Mouse (Mus musculus) liver, postnatal 0 days (tissue): Measurements from ENCODE around the gene 4922502D21Rik. TPM values are rescaled to one million over a fixed set of nuclear protein-coding genes. Genes with fewer than 3 reads are reported as not detected.

ENCODE experiments used
- ATAC-seq: fragments of 200-750 bp; cut with Nextera tagmentation; 2 replicates; pipeline ENCODE4 v1.8.0; 2017; ENCODE audit warnings: mild to moderate bottlenecking, moderate library complexity
- DNase-seq: peaks from one replicate; pipeline ENCODE4 v3.0.0-alpha.2; 2016
- H3K27ac ChIP-seq: fragments of 300-500 bp; sonication (generic); 2 replicates; pipeline ENCODE4 v1.5.1; 2014; ENCODE audit warnings: antibody characterized with exemption, moderate library complexity, mild to moderate bottlenecking, low read depth
- H3K27me3 ChIP-seq: fragments of 300-500 bp; sonication (generic); 2 replicates; pipeline ENCODE4 v1.6.1; 2014; ENCODE audit warnings: low read length, control low read depth, mixed read lengths; ENCODE audit not compliant: insufficient read depth
- H3K36me3 ChIP-seq: fragments of 300-500 bp; sonication (generic); replicated peaks from 2 replicates; pipeline ENCODE4 v1.6.1; 2014; ENCODE audit warnings: mild to moderate bottlenecking, control low read depth, low read length, moderate library complexity, mixed read lengths; ENCODE audit not compliant: insufficient read depth
- H3K4me1 ChIP-seq: fragments of 300-500 bp; sonication (generic); 2 replicates; pipeline ENCODE4 v1.6.1; 2014; ENCODE audit warnings: antibody characterized with exemption, mild to moderate bottlenecking, control low read depth; ENCODE audit not compliant: insufficient read depth
- H3K4me2 ChIP-seq: fragments of 300-500 bp; sonication (generic); 2 replicates; pipeline ENCODE4 v1.6.1; 2014; ENCODE audit warnings: low read depth, mild to moderate bottlenecking, low read length, moderate library complexity, mixed read lengths
- H3K4me3 ChIP-seq: fragments of 300-500 bp; sonication (generic); 2 replicates; pipeline ENCODE4 v1.5.1; 2014; ENCODE audit warnings: low read depth, low read length
- H3K9ac ChIP-seq: fragments of 300-500 bp; sonication (generic); replicated peaks from 2 replicates; pipeline ENCODE4 v1.6.1; 2014; ENCODE audit warnings: mild to moderate bottlenecking, moderate library complexity
- H3K9me3 ChIP-seq: fragments of 300-500 bp; sonication (generic); 2 replicates; pipeline ENCODE4 v1.6.1; 2016; ENCODE audit warnings: mild to moderate bottlenecking, control low read depth, low read length, mixed read lengths
- CTCF ChIP-seq: sonication (generic); IDR thresholded peaks from 2 replicates; pipeline ENCODE4 v1.5.1; 2016; ENCODE audit warnings: antibody characterized with exemption, low read depth
- EP300 ChIP-seq: IDR thresholded peaks from 2 replicates; pipeline ENCODE4 v1.6.1; 2016; ENCODE audit warnings: antibody characterized with exemption, low read depth, mild to moderate bottlenecking
- WGBS: fragments of 180-500 bp; shearing (Covaris S2); extraction: QIAGEN DNeasy Blood & Tissue Kit; methylation state at CpG from one replicate; pipeline ENCODE4 v1.1.7; 2014; ENCODE audit not compliant: insufficient replicate concordance; 5-methylcytosine and 5-hydroxymethylcytosine counted together
- polyA plus RNA-seq: library from polyadenylated mRNA; unstranded; fragments of >200 nt; fragmentation: Nextera tagmentation; extraction: Ambion mirVana; gene quantifications from 2 replicates; pipeline ENCODE4 v1.2.1, GENCODE M21; 2015

The 4922502D21Rik gene
- polyA plus RNA-seq, 1 experiment from 2014 or later: not detected

DNA sequence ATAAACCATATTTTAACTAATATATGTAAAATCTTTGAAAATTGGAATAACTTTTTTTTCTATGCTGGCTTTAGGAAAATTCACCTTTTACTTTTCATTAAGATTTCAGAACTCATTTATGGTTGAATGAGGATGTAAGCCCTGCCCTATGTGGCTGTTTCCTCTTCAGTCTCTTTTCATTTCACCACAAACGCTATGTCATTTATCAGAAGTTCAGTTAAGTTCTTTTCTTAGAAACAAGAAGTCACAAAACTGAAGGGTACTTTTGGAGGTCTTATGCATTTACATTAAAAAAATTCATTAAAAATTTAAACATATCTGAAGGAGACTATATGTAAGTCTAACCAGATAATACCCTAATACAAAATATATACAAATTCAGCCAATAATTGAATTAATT lies 15.9 kb downstream of the 4922502D21Rik start:
- 27% methylated on average over 1 of the region's 1 CpGs for WGBS
- DNase-seq: no peak
- H3K4me3 ChIP-seq: no peak overlapping the region

DNA sequence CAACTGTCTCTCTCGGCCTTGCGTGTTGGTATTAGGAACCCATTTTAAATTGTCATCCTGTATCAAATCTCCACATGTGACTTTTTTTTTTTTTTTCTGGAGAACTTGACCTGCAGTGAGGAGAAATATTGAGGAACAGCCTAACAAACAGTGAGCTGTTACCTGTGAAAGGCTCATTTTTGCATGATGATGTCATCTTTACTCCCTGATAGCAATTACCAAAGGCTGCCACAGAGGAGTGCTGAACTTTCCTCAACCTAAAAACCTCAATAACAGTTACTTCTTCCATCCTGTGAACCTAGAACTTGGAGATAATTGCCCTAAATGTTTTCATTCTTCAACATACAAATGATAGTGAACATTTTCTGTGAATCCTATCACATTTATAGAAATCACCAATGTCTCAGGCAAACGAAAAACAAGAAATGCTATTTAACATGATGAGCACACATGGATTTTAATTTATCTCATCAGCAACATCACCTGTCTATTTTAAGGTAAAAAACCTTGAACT lies 16.9 kb downstream of the 4922502D21Rik start:
- no peak for TF ChIP-seq EP300
- no peak for TF ChIP-seq CTCF
- Histone ChIP-seq H3K4me2 (no peak overlapping the region), H3K27ac (no peak overlapping the region), H3K9ac (no peak overlapping the region), H3K4me3 (no peak overlapping the region), H3K27me3 (no peaks in the 10 kb centered on the region), H3K9me3 (no peaks in the 10 kb centered on the region), H3K4me1 (no peaks in the 10 kb centered on the region), H3K36me3 (no peaks in the 10 kb centered on the region)
- ATAC-seq: no peak
- DNase-seq: no peak
- WGBS: 70% methylated on average over 3 of the region's 3 CpGs

More for the DNA sequence above, 15.9 kb downstream of the 4922502D21Rik start:
- Histone ChIP-seq H3K36me3 (no peaks in the 10 kb centered on the region), H3K4me2 (no peak overlapping the region), H3K4me1 (no peaks in the 10 kb centered on the region), H3K9ac (no peak overlapping the region), H3K9me3 (no peaks in the 10 kb centered on the region), H3K27ac (no peak overlapping the region), H3K27me3 (no peaks in the 10 kb centered on the region)
- no peak for ATAC-seq
- TF ChIP-seq CTCF (no peak), EP300 (no peak)

DNA sequence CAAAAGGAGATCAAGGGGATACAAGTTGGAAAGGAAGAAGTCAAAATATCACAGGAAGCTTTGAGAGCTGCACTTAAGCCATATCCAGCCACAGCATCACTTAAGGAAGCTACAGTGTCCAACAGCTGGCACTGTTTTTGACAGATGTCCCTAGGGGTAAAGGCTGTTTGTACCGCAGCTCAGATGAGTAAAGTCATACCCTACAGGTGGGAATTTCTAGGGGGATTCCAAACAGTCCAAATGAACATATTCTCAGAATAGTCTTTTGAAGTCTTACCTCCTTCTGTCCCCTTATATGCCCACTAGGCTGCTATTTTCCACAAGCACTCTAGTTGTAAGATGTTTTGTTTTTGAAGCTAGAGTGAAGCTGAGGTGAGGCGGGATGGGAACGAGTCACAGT lies 19.1 kb downstream of the 4922502D21Rik start:
- no peak for ATAC-seq
- no peak overlapping the region for H3K4me2 ChIP-seq
- no peaks in the 10 kb centered on the region for H3K27me3 ChIP-seq
- no peak overlapping the region for H3K9ac ChIP-seq
- WGBS: 57% methylated on average over 3 of the region's 3 CpGs
- TF ChIP-seq EP300: no peak
- TF ChIP-seq CTCF: no peak
- no peak overlapping the region for H3K27ac ChIP-seq
- H3K36me3 ChIP-seq: no peaks in the 10 kb centered on the region
- no peaks in the 10 kb centered on the region for H3K9me3 ChIP-seq
- no peak overlapping the region for H3K4me3 ChIP-seq
- DNase-seq: no peak
- H3K4me1 ChIP-seq: no peaks in the 10 kb centered on the region

- ATAC-seq (no peak), DNase-seq (no peak)
- H3K9me3 ChIP-seq: no peaks in the 10 kb centered on the region
- no peaks in the 10 kb centered on the region for H3K27me3 ChIP-seq
- no peaks in the 10 kb centered on the region for H3K4me1 ChIP-seq
- no peaks in the 10 kb centered on the region for H3K36me3 ChIP-seq
- 26% methylated on average over 1 of the region's 1 CpGs for WGBS
- TF ChIP-seq EP300 (no peak), CTCF (no peak)
- H3K9ac ChIP-seq: no peak overlapping the region
- no peak overlapping the region for H3K27ac ChIP-seq
- no peak overlapping the region for H3K4me3 ChIP-seq
- H3K4me2 ChIP-seq: no peak overlapping the region
These were observed 27.4 kb downstream of the 4922502D21Rik start for GRCm38 (mm10) chr6:129304180-129304579.

DNA sequence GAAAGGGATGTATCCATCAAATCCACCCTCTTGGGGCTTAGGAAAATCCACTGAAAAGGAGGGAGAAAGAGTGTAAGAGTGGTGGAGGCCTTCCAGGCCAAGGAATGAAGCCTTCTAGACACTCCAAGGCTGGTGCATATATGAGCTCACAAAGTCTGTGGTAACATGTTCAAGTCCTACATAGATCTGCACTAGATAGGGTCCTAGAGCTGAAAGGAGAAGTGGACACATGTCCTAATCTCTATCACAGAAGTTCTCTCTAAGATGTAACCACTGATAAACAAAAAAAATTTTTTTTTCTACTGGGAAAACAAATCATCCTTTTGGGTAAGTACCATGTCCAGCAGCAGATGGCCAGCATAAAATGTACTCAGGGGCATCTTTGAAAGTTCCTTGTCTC lies 42.9 kb downstream of the 4922502D21Rik start:
- ATAC-seq (no peak), DNase-seq (no peak)
- Histone ChIP-seq H3K9me3 (no peaks in the 10 kb centered on the region), H3K4me1 (no peaks in the 10 kb centered on the region), H3K36me3 (no peaks in the 10 kb centered on the region), H3K9ac (no peak overlapping the region), H3K27ac (no peak overlapping the region), H3K4me3 (no peak overlapping the region), H3K27me3 (no peaks in the 10 kb centered on the region), H3K4me2 (no peak overlapping the region)
- TF ChIP-seq EP300: no peak
- no peak for TF ChIP-seq CTCF

DNA sequence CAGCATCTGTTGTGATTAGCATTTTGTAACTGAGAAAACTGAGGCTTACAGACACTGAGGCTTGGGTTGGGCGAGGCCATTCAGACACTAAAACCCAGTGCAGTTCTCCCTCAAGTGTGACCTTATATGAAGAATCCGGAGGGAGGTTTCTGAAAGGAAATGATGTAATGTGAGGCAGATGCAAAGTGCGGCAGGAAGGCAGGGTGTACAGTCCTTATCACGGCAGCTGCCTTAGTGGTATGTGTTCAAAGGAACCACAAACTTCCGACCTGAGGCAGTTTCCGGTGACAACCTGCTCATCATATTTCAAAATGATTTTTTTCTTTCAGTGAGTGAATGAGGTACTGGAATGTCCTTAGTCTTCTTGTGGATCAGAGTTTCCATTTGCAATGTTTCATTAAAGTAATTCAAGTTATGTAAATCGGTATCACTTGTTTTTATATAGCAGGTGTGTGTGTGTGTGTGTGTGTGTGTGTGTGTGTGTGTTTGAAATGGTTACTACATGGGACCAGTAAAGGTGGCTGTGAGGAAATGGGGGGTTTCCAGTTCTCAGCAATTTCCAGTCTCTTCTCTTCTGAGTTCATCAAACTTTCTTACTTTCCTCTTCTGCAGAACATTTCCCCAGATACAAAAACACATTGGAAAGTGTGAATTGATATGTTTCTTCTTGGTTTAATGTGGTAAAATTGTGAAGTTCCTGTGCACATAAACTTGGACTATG lies 47.1 kb downstream of the 4922502D21Rik start:
- peak; percentile 80 for ATAC-seq
- no peaks in the 10 kb centered on the region for H3K36me3 ChIP-seq
- WGBS: 39% methylated on average over 7 of the region's 7 CpGs
- H3K27ac ChIP-seq: no peak overlapping the region
- H3K4me1 ChIP-seq: no peaks in the 10 kb centered on the region
- H3K27me3 ChIP-seq: no peaks in the 10 kb centered on the region
- no peak overlapping the region for H3K4me3 ChIP-seq
- no peak overlapping the region for H3K4me2 ChIP-seq
- DNase-seq: peak; percentile 32
- no peak overlapping the region for H3K9ac ChIP-seq
- TF ChIP-seq CTCF: no peak
- TF ChIP-seq EP300: no peak
- H3K9me3 ChIP-seq: no peaks in the 10 kb centered on the region

- Histone ChIP-seq H3K27ac (no peak overlapping the region), H3K27me3 (no peaks in the 10 kb centered on the region), H3K4me3 (no peak overlapping the region), H3K36me3 (no peaks in the 10 kb centered on the region), H3K4me2 (no peak overlapping the region), H3K9ac (no peak overlapping the region), H3K4me1 (no peaks in the 10 kb centered on the region), H3K9me3 (no peaks in the 10 kb centered on the region)
- DNase-seq: no peak
- no peak for TF ChIP-seq EP300
- no peak for TF ChIP-seq CTCF
- WGBS: 44% methylated on average over 3 of the region's 3 CpGs
- ATAC-seq: no peak
These were observed 48.3 kb downstream of the 4922502D21Rik start for GRCm38 (mm10) chr6:129283271-129283670.
